Mouse (Mus musculus): ENCODE results near the gene Tgif2lx1. TPM values are rescaled to one million over a fixed set of nuclear protein-coding genes. Genes with fewer than 3 reads are reported as not detected.

Tgif2lx1 gene
- not detected for total RNA-seq (2023)

GRCm38 (mm10) chrX:118480637-118481036 is at the start of gene Tgif2lx1:
Gene Tgif2lx1 (minus strand): TSS chrX:118480737.

Other genes with a start within 250 kb of the Tgif2lx1 start
- gene Tgif2lx2, start 53.5 kb downstream of the Tgif2lx1 start, total RNA-seq (2023), result not detected